Mouse (Mus musculus): ENCODE data around the gene Rhd.

Rhd gene

DNA sequence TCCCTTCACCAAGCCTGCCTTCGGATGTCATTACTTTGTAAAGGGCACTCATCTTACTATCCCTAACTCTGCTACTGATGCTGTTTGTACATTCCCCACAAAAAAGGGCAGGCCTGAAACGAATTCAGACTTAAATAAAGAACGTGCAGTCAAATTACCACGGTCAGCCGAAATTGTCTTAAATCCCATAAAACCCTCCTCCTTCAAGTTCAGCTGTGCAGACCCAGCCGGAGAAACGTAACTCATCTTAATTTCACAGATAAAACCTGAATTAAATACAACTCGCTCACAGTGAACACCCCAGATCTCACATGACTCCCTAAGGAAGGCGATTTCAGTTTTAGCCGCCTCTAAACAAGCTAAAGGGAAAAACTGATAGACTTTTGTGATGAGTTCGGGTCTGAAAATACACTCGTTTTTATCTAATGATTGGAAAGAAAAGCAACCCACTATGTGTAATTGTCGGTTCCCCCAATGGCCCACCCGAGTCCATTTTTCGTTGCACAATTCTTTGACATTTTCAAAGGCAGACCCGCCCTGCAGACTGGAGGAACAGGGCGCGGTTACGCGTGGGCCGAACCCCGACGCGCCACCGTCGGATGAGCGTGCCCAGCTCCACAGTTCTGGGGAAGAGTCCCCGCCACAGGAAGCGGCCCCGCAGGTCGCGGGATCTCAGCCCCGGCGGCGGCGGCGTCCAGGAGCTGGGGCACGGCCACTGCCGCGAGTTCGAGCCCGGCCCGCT lies 50.0 kb downstream of the Rhd start:
- no peak for DNase-seq

DNA sequence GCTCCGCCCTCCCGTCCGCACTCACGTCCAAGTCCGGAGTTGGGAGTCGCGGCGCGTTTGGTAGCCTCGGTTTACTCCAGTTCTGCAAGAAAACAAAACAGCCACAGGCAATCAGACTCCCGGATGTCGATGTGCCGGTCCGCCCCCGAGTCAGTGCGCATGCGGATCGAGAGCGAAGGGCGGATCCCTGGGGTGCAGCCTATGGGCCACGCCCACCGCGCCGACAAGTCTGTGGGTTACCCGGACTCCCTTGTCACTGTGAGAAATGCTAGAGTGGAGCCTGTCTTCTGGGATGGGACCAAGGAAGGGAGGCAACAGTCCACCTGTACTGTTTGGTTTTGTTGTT lies 50.5 kb downstream of the Rhd start, which contains the start of gene Tmem50a:
TSS of gene Tmem50a (minus strand) at position 161 of the 346 bp plus-strand sequence.
- peak; percentile 93 for DNase-seq

- DNase-seq, result no peak
Observed at GRCm38 (mm10) chr4:134915223-134916050, 51.1 kb downstream of the Rhd start.

- no peak for DNase-seq
Observed at GRCm38 (mm10) chr4:134917194-134917593, 52.9 kb downstream of the Rhd start.

DNA sequence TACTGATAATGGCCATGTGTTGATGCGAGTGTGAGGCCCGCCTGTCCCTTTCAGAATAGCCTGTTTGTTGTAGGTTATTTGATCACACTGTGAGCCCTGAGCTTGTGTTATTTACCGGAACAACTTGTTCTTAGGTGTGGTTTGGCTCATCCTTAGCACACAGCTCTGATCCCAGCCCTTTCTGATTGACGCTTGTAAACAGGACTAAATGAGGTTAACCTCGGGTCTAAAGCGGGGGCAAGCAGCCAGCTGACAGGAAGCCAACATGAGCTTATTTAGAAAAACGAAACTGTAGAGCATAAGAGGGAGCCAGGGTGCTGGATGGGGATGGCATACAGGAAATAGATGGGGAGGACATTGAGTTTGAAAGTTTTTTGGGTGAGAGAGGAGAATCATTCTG lies 54.0 kb downstream of the Rhd start:
- peak; percentile 83 for DNase-seq

GRCm38 (mm10) chr4:134919733-134920540 lies 55.6 kb downstream of the Rhd start:
- no peak for DNase-seq

GRCm38 (mm10) chr4:134920631-134921030 lies 56.3 kb downstream of the Rhd start:
- no peak for DNase-seq

DNA sequence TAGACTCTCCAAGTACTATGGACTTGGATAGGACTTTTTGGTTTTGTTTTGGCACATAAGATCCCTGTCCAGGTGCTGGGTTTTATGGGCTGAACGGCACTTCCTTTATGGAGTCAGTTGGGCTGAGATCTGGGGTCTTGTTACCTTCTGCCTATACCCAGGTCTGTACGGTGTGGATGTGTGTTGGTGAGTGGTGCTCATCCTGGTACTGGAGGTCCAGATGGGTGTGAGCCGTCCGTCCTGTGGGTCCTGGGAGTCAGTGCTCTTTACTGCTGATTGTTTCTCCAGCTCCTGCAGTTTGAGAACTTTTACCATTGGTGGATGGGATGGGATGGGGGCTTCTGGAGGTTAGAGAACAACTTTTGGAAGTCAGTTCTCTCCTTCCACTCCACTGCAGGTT lies 57.4 kb downstream of the Rhd start:
- no peak for DNase-seq

- no peak for DNase-seq
Observed at GRCm38 (mm10) chr4:134922111-134922924, 58.0 kb downstream of the Rhd start.

- peak; percentile 77 for DNase-seq
Observed at GRCm38 (mm10) chr4:134922925-134923244, 58.5 kb downstream of the Rhd start.

DNA sequence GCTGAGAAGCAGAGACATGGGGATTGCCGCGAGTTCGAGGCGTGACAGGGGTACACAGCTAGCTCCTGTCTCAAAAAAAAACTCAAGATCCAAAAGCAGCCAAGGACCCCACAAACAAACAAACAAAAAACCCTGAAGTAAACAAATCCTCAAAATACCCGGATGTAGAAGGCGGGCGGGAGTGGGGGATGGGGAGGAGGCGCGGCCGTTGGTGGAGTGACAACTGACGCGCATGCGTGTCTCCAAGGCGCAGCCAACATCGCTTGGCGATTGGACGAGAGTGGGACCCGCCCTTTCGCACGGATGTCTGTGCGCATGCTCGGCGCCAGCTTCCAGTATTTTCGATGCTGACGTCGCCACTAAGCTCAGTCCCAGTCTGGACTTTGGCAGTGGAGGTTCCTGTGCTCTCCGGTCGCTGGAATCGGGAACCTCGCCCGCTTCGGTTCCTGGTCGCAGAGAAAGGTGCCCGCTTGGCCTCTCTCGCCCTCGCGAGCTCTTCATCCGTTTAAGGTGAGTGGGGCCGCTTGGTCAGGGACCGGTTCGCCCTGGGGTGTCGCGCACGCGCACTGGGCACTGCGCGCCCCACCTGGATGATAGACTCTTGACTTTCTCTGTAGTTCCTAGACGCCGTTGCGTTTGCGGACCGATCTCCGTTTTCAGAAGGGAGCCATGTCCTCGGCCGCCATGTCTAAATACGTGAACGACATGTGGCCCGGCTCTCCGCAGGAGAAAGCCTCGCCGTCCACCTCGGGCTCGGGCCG lies 59.1 kb downstream of the Rhd start, which contains the start of gene Rsrp1:
TSS of gene Rsrp1 (plus strand) at position 335 of the 761 bp plus-strand sequence.
- DNase-seq, result peak; percentile 97

DNA sequence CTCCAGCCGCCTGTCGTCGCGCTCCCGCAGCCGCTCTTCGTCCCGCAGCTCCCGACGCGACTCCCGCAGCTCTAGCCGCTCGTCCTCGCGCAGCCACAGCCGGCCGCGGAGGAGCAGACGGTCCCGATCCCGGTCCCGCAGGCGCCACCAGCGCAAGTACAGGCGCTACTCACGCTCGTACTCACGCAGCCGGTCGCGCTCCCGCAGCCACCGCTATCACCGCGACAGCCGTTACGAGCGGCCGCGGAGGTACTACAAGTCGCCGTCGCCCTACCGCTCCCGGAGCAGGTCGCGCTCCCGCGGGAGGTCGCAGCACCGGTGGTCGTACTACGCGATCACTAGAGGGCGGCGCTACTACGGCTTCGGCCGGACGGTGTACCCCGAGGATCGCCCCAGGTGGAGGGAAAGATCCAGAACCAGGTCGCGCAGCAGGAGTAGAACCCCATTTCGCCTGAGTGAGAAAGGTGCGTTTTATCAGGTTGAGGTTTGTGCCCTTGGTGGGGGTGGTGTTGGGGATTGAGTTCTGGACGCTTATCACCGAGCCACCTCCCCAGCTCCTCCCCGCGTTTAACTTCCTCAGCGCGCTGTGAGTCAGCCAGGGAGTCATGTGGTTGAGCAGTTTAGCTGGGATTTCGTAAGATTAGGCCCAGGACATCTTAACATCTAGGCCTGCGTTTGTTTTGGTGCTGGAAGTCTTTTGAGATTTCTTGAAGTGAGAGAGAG lies 59.8 kb downstream of the Rhd start:
- peak; percentile 59 for DNase-seq

- DNase-seq, result peak; percentile 21
Observed at GRCm38 (mm10) chr4:134925206-134925605, 60.9 kb downstream of the Rhd start.

- DNase-seq, result no peak
Observed at GRCm38 (mm10) chr4:134927815-134928463, 63.6 kb downstream of the Rhd start.

DNA sequence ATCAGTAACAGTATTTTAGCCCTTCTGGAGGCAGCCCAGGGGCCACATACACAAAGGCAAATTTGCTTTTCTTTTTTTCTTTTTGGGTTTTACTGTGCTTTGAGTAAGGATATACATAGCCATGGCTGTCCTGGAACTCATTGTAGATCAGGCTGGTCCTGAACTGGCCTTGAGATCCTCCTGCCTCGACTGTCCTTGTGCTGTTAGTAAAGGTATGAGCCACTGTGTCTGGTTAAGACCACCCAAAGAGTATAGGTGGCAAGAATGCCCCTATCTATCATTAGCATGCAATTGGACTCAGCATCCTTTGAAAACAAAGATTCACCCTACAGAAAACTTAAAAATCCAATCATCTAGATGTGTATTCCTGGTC lies 64.1 kb downstream of the Rhd start:
- DNase-seq, result no peak

DNA sequence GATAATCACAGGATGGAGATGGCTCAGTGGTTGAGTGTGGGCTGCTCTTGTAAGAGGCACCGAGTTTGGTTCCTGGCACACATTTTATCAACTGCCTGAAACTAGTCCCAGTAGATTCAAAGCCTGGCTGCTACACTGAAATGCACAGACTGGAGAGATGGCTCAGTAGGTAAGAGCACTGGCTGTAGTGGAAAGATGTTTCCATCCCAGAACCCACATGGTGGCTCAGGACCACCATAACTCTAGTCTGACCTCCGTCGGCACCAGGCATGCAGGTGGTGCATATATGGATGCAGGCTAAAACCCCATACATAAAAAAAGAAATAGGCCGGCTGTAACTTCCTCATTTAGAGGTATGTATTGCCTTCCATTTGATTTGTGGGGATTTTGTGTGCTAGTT lies 65.2 kb downstream of the Rhd start:
- no peak for DNase-seq

DNA sequence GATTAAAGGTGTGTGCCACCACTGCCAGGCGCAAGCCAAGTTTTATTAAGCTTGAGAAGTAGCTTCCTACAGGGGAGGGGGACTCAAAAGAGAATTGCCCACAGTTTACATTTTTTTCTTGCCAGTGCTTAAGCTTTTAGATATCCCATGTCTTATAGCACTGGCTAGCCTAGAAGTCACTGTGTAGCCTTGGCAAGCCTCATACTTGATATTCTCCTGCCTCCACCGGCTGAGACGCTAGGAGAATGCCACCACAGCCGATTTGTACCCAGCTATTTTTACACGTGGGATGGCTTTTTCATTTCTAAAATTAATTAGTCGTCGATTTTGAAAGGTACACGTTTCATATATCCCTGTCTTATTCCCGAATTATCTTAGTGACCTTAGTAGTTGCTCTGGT lies 65.9 kb downstream of the Rhd start:
- DNase-seq, result no peak

- peak; percentile 94 for DNase-seq
Observed at GRCm38 (mm10) chr4:134930684-134931481, 66.5 kb downstream of the Rhd start, which contains the start of gene Syf2. Syf2 (plus strand) TSS chr4:134930898.
